Mouse (Mus musculus): ENCODE measurements around the gene Gmip. TPM values are rescaled to one million over a fixed set of nuclear protein-coding genes. Genes with fewer than 3 reads are reported as not detected.
A peak's percentile ranks its signal among the peaks of the same experiment; 100 is the strongest.

The Gmip gene
- polyA plus RNA-seq, 1 experiment from 2014 or later = 5.4 TPM

DNA sequence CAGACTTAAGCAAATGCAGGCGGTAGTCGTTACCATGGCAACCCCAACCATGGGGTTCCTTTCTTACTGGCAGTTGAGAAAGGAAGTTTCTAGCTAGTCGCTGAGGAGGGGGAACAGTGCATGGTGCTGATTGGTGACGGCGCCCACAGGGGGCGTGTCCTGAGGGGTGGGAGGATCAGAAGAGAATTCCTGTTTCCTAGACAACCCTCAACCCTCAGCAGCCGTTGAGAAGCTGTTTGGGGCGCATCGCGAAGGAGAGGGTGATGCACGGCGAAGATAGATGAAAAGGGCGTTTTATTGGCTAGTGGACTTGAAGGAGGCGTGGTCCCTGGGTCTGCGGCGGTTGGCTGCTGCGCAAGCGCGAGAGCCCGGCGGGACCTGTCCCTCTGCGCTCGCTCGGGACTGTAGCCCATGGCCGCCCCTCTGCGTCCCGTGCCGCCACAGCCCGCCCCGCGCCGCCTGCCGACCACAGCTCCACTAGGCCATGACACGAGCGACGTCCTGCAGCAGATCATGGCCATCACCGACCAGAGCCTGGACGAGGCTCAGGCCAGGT is 23.9 kb downstream of the Gmip start, which contains the start of gene Pbx4:
Gene Pbx4, plus strand, starts transcription at position 194 of the 556 bp plus-strand sequence.
- under 1% methylated on average over 38 of the region's 38 CpGs for WGBS
- Histone ChIP-seq H3K36me3 (no peaks in the 10 kb centered on the region), H3K4me2 (peak within 1 kb of the TSS; percentile 96), H3K27ac (0 out of 2 replicates have a peak within 1 kb of the TSS, but pooled peaks have one; percentile 14), H3K27me3 (no peaks in the 10 kb centered on the region; the same call in 1 of the 2 replicates), H3K9ac (peak within 1 kb of the TSS; percentile 60), H3K4me1 (replicated peaks) (peaks cover 12% of the 10 kb centered on the region), H3K4me3 (peak within 1 kb of the TSS; percentile 61), H3K9me3 (replicated peaks) (no peaks in the 10 kb centered on the region)
- ATAC-seq (replicated peaks; ENCODE audit: insufficient number of reproducible peaks, insufficient read depth, low FRiP score, low read depth) = peak; percentile 88

DNA sequence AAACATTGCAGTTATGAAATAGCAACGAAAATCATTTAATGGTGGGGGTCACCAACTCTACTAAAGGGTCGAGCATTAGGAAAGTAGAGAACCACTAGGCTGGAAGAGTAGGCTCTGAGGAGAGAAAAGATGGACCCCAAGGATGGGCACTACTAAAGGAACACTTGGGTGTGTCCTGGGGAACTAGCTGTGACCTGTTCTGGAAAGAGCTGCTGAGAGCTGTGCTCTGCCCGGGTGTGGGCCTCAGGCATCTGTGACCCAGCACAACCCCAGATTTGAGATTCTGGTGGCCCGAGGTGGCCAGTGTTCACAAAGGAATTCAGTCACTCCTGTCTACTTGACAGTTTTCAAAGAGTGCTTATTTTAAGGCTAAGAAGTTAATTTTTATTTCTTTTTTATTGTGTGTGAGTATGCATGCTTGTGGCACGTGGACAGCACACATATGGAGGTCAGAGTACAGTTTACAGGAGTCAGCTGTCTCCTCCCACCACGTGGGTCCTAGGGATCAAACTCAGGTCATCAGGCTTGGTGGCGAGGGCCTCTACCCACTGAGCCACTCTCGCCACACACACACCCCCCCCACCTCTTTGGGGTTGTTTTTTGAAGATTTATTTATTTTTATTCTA is 28.7 kb downstream of the Gmip start:
- no peak overlapping the region for H3K4me3 ChIP-seq
- ATAC-seq (replicated peaks; ENCODE audit: insufficient number of reproducible peaks, insufficient read depth, low FRiP score, low read depth) = no peak
- no peaks in the 10 kb centered on the region for H3K27me3 ChIP-seq
- H3K9me3 ChIP-seq (replicated peaks) = no peaks in the 10 kb centered on the region
- no peak overlapping the region for H3K27ac ChIP-seq
- WGBS = 65% methylated on average over 8 of the region's 8 CpGs
- no peaks in the 10 kb centered on the region for H3K36me3 ChIP-seq
- no peak overlapping the region for H3K9ac ChIP-seq
- no peak overlapping the region for H3K4me2 ChIP-seq
- H3K4me1 ChIP-seq (replicated peaks) = peaks cover 9% of the 10 kb centered on the region

- Histone ChIP-seq H3K4me1 (replicated peaks) (peaks cover 17% of the 10 kb centered on the region), H3K9me3 (replicated peaks) (no peaks in the 10 kb centered on the region), H3K27ac (no peak overlapping the region), H3K4me3 (no peak overlapping the region), H3K27me3 (no peaks in the 10 kb centered on the region), H3K36me3 (no peaks in the 10 kb centered on the region), H3K9ac (no peak overlapping the region), H3K4me2 (no peak overlapping the region)
- no peak for ATAC-seq (replicated peaks; ENCODE audit: insufficient number of reproducible peaks, insufficient read depth, low FRiP score, low read depth)
- WGBS = 76% methylated on average over 3 of the region's 3 CpGs
Measured at GRCm38 (mm10) chr8:69847167-69848065, 38.9 kb downstream of the Gmip start.

GRCm38 (mm10) chr8:69848951-69849350 is 40.5 kb downstream of the Gmip start:
- Histone ChIP-seq H3K27me3 (no peaks in the 10 kb centered on the region), H3K9ac (no peak overlapping the region), H3K4me3 (no peak overlapping the region), H3K36me3 (no peaks in the 10 kb centered on the region), H3K9me3 (replicated peaks) (no peaks in the 10 kb centered on the region), H3K4me1 (replicated peaks) (peaks cover 17% of the 10 kb centered on the region), H3K4me2 (peak overlapping the region; percentile 3; the same call in 1 of the 2 replicates), H3K27ac (peak overlapping the region; percentile 41; the same call in 1 of the 2 replicates)
- 37% methylated on average over 8 of the region's 8 CpGs for WGBS
- ATAC-seq (replicated peaks; ENCODE audit: insufficient number of reproducible peaks, insufficient read depth, low FRiP score, low read depth) = peak; percentile 80

- H3K27me3 ChIP-seq = no peaks in the 10 kb centered on the region
- H3K4me3 ChIP-seq = no peak overlapping the region
- H3K9me3 ChIP-seq (replicated peaks) = no peaks in the 10 kb centered on the region
- no peak overlapping the region for H3K27ac ChIP-seq
- no peak overlapping the region for H3K4me2 ChIP-seq
- no peaks in the 10 kb centered on the region for H3K36me3 ChIP-seq
- peaks cover 17% of the 10 kb centered on the region for H3K4me1 ChIP-seq (replicated peaks)
- WGBS = 45% methylated on average over 3 of the region's 3 CpGs
- no peak overlapping the region for H3K9ac ChIP-seq
- ATAC-seq (replicated peaks; ENCODE audit: insufficient number of reproducible peaks, insufficient read depth, low FRiP score, low read depth) = no peak
Measured at GRCm38 (mm10) chr8:69849899-69850298, 41.4 kb downstream of the Gmip start.

DNA sequence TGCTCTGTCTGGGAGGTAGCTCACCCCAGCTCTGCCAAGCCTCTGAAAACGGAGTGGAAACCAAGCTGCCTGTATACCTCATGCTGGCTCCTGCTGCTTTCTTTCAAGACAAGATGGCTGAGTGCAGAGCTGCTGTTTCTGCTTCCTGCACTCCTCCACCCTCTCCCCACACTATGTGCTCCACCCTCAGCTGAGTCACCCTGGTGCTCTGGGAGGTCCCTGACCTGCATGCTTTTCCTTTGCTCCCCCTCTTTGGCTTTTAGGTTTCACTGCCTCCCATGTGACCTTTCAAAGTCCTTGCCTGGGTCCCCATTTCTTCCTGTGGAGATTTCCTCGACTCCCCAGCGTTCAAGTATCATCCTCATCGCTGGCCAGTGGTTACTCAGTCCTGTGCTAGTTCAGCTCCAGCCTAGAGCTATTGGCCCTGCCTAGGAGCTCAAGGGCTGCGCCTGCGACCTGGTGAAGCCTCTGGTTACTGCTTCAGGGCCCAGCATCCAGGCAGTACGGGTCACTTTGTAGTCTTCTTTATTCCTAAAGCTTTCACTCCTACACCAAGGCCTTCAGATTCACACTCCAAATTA is 42.5 kb downstream of the Gmip start:
- Histone ChIP-seq H3K9ac (no peak overlapping the region), H3K4me3 (no peak overlapping the region), H3K9me3 (replicated peaks) (no peaks in the 10 kb centered on the region), H3K27ac (no peak overlapping the region), H3K36me3 (no peaks in the 10 kb centered on the region), H3K4me2 (no peak overlapping the region), H3K27me3 (no peaks in the 10 kb centered on the region), H3K4me1 (replicated peaks) (peaks cover 17% of the 10 kb centered on the region)
- no peak for ATAC-seq (replicated peaks; ENCODE audit: insufficient number of reproducible peaks, insufficient read depth, low FRiP score, low read depth)
- 77% methylated on average over 7 of the region's 7 CpGs for WGBS

GRCm38 (mm10) chr8:69853869-69854268 is 45.4 kb downstream of the Gmip start:
- H3K4me1 ChIP-seq (replicated peaks) = peaks cover 5% of the 10 kb centered on the region
- ATAC-seq (replicated peaks; ENCODE audit: insufficient number of reproducible peaks, insufficient read depth, low FRiP score, low read depth) = no peak
- H3K9me3 ChIP-seq (replicated peaks) = no peaks in the 10 kb centered on the region
- no peak overlapping the region for H3K4me3 ChIP-seq
- H3K27me3 ChIP-seq = no peaks in the 10 kb centered on the region
- 85% methylated on average over 10 of the region's 10 CpGs for WGBS
- no peak overlapping the region for H3K4me2 ChIP-seq
- no peak overlapping the region for H3K27ac ChIP-seq
- no peaks in the 10 kb centered on the region for H3K36me3 ChIP-seq
- H3K9ac ChIP-seq = no peak overlapping the region

- Histone ChIP-seq H3K9ac (no peak overlapping the region), H3K27me3 (no peaks in the 10 kb centered on the region), H3K4me1 (replicated peaks) (no peaks in the 10 kb centered on the region), H3K4me2 (no peak overlapping the region), H3K9me3 (replicated peaks) (no peaks in the 10 kb centered on the region), H3K27ac (no peak overlapping the region), H3K4me3 (no peak overlapping the region), H3K36me3 (no peaks in the 10 kb centered on the region)
- ATAC-seq (replicated peaks; ENCODE audit: insufficient number of reproducible peaks, insufficient read depth, low FRiP score, low read depth) = no peak
- 66% methylated on average over 4 of the region's 4 CpGs for WGBS
Measured at GRCm38 (mm10) chr8:69860807-69861206, 52.3 kb downstream of the Gmip start.

DNA sequence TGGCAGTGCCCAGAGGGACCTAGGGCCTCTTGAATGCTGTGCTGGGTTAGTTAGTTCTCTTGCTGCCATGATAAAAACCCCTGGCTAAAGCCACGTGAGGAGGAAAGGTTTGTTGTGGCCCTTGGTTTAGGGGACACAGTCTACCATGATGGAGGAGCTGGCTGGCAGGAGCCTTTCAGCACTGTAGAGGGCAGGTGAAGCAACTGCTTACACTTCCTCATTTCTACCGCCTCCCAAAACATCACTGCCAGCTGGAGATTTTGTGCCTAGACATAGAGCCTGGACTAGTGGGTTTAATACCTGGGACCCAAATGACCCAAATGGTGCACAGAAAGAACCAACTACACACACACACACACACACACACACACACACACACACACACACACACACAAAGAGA is 52.8 kb downstream of the Gmip start:
- H3K27ac ChIP-seq = no peak overlapping the region
- no peak overlapping the region for H3K4me2 ChIP-seq
- H3K4me3 ChIP-seq = no peak overlapping the region
- H3K9me3 ChIP-seq (replicated peaks) = no peaks in the 10 kb centered on the region
- ATAC-seq (replicated peaks; ENCODE audit: insufficient number of reproducible peaks, insufficient read depth, low FRiP score, low read depth) = no peak
- no peak overlapping the region for H3K9ac ChIP-seq
- WGBS = 51% methylated on average over 2 of the region's 2 CpGs
- H3K4me1 ChIP-seq (replicated peaks) = no peaks in the 10 kb centered on the region
- H3K36me3 ChIP-seq = no peaks in the 10 kb centered on the region
- H3K27me3 ChIP-seq = no peaks in the 10 kb centered on the region

GRCm38 (mm10) chr8:69863387-69864020 is 55.0 kb downstream of the Gmip start:
- Histone ChIP-seq H3K27ac (no peak overlapping the region), H3K4me3 (no peak overlapping the region), H3K4me2 (no peak overlapping the region), H3K4me1 (replicated peaks) (peaks cover 6% of the 10 kb centered on the region; the same call in 1 of the 2 replicates), H3K9me3 (replicated peaks) (no peaks in the 10 kb centered on the region), H3K27me3 (no peaks in the 10 kb centered on the region), H3K36me3 (no peaks in the 10 kb centered on the region), H3K9ac (no peak overlapping the region)
- ATAC-seq (replicated peaks; ENCODE audit: insufficient number of reproducible peaks, insufficient read depth, low FRiP score, low read depth) = no peak
- 73% methylated on average over 5 of the region's 5 CpGs for WGBS

DNA sequence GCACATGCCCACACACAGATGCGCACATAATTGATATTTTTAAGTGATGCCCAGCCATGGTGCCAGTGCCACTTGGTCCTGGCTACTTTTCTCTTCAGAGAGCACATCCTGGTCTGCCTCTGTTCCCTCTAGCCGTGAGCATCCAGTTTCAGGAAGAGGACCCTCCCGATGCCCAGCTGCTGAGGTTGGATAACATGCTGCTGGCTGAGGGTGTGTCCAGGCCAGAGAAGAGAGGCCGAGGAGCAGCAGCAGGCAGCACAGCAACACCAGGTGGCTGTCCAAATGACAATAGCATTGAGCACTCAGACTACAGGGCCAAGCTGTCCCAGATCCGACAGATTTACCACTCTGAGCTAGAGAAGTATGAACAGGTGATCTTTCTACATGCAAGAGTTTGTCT is 55.7 kb downstream of the Gmip start:
- no peaks in the 10 kb centered on the region for H3K27me3 ChIP-seq
- no peak overlapping the region for H3K9ac ChIP-seq
- H3K27ac ChIP-seq = no peak overlapping the region
- no peak for ATAC-seq (replicated peaks; ENCODE audit: insufficient number of reproducible peaks, insufficient read depth, low FRiP score, low read depth)
- H3K4me1 ChIP-seq (replicated peaks) = peaks cover 6% of the 10 kb centered on the region; the same call in 1 of the 2 replicates
- 64% methylated on average over 5 of the region's 5 CpGs for WGBS
- H3K36me3 ChIP-seq = no peaks in the 10 kb centered on the region
- no peak overlapping the region for H3K4me3 ChIP-seq
- H3K4me2 ChIP-seq = no peak overlapping the region
- no peaks in the 10 kb centered on the region for H3K9me3 ChIP-seq (replicated peaks)
